Mouse (Mus musculus) embryo, embryonic 11 days (tissue): ENCODE data around the gene Guca1b.

Experiments
- DNase-seq: peaks from one replicate; pipeline ENCODE4 v3.0.0-alpha.2; 2015

Guca1b gene

GRCm38 (mm10) chr17:47385145-47385544 is at the start of gene Guca1b:
Guca1b (plus strand) TSS chr17:47385393.
- DNase-seq = no peak

- no peak for DNase-seq
Observed at GRCm38 (mm10) chr17:47343121-47343520, 42.1 kb upstream of the Guca1b start.

- DNase-seq = no peak
Observed at GRCm38 (mm10) chr17:47349721-47350319, 35.4 kb upstream of the Guca1b start.

GRCm38 (mm10) chr17:47359964-47360363 is 25.2 kb upstream of the Guca1b start:
- peak; percentile 59 for DNase-seq

- DNase-seq = no peak
Observed at GRCm38 (mm10) chr17:47361343-47361742, 23.9 kb upstream of the Guca1b start.

GRCm38 (mm10) chr17:47368401-47369086 is 16.6 kb upstream of the Guca1b start, which contains the start of gene Mrps10:
Mrps10 (plus strand) TSS chr17:47368887.
- peak; percentile 97 for DNase-seq

GRCm38 (mm10) chr17:47369087-47369443 is 16.1 kb upstream of the Guca1b start:
- no peak for DNase-seq

GRCm38 (mm10) chr17:47371451-47371850 is 13.7 kb upstream of the Guca1b start:
- peak; percentile 81 for DNase-seq

GRCm38 (mm10) chr17:47373991-47374390 is 11.2 kb upstream of the Guca1b start:
- no peak for DNase-seq

- no peak for DNase-seq
Observed at GRCm38 (mm10) chr17:47376779-47377280, 8.4 kb upstream of the Guca1b start.

- no peak for DNase-seq
Observed at GRCm38 (mm10) chr17:47378133-47378532, 7.1 kb upstream of the Guca1b start.

GRCm38 (mm10) chr17:47381917-47382316 is 3.3 kb upstream of the Guca1b start:
- DNase-seq = no peak

- no peak for DNase-seq
Observed at GRCm38 (mm10) chr17:47383266-47383665, 1.9 kb upstream of the Guca1b start.

GRCm38 (mm10) chr17:47384064-47384463 is 1.1 kb upstream of the Guca1b start:
- DNase-seq = no peak

- DNase-seq = no peak
Observed at GRCm38 (mm10) chr17:47386649-47387048, 1.5 kb downstream of the Guca1b start.

- no peak for DNase-seq
Observed at GRCm38 (mm10) chr17:47394223-47394869, 9.2 kb downstream of the Guca1b start.

GRCm38 (mm10) chr17:47395376-47395913 is 10.3 kb downstream of the Guca1b start:
- DNase-seq = peak; percentile 76

GRCm38 (mm10) chr17:47399091-47399490 is 13.9 kb downstream of the Guca1b start:
- DNase-seq = no peak

GRCm38 (mm10) chr17:47400451-47400850 is 15.3 kb downstream of the Guca1b start, which contains the start of gene Guca1a:
Guca1a (minus strand) TSS chr17:47400584.
- DNase-seq = no peak

- DNase-seq = no peak
Observed at GRCm38 (mm10) chr17:47407717-47408557, 22.7 kb downstream of the Guca1b start.

- peak; percentile 76 for DNase-seq
Observed at GRCm38 (mm10) chr17:47408558-47408898, 23.3 kb downstream of the Guca1b start.
